Mouse (Mus musculus): ENCODE measurements around the gene Vtn. TPM values are rescaled to one million over a fixed set of nuclear protein-coding genes. Genes with fewer than 3 reads are reported as not detected.

Gene Vtn
- polyA plus RNA-seq, 1 experiment from 2014 or later: 135 TPM

DNA sequence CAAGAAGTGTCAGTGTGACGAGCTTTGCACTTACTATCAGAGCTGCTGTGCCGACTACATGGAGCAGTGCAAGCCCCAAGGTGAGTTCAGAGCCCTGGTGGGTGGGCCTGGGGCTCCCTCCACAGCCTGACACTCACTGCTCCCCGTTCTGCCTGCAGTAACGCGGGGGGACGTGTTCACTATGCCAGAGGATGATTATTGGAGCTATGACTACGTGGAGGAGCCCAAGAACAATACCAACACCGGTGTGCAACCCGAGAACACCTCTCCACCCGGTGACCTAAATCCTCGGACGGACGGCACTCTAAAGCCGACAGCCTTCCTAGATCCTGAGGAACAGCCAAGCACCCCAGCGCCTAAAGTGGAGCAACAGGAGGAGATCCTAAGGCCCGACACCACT lies 652 bp downstream of the Vtn start:
- no peaks in the 10 kb centered on the region for H3K9me3 ChIP-seq
- H3K36me3 ChIP-seq: no peaks in the 10 kb centered on the region
- no peak overlapping the region for H3K9ac ChIP-seq (replicated peaks)
- peaks cover 43% of the 10 kb centered on the region for H3K27me3 ChIP-seq
- peak overlapping the region; percentile 10; the same call in 1 of the 2 replicates for H3K4me2 ChIP-seq (replicated peaks)
- 41% methylated on average over 16 of the region's 16 CpGs for WGBS
- no peak overlapping the region for H3K27ac ChIP-seq (replicated peaks)
- H3K4me3 ChIP-seq: no peak overlapping the region
- no peak for ATAC-seq (ENCODE audit: low FRiP score, low read depth)
- H3K4me1 ChIP-seq: peaks cover 27% of the 10 kb centered on the region

- H3K9me3 ChIP-seq: no peaks in the 10 kb centered on the region
- ATAC-seq (ENCODE audit: low FRiP score, low read depth): no peak
Observed at GRCm38 (mm10) chr11:78500623-78501202, 1.8 kb downstream of the Vtn start.

DNA sequence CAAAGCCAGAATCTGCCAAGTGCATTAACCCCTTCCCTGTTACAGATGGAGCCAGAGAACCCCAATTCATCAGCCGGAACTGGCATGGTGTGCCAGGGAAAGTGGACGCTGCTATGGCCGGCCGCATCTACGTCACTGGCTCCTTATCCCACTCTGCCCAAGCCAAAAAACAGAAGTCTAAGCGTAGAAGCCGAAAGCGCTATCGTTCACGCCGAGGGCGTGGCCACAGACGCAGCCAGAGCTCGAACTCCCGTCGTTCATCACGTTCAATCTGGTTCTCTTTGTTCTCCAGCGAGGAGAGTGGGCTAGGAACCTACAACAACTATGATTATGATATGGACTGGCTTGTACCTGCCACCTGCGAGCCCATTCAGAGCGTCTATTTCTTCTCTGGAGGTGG lies 2.6 kb downstream of the Vtn start:
- Histone ChIP-seq H3K27me3 (peaks cover 29% of the 10 kb centered on the region; the same call in 1 of the 2 replicates), H3K9me3 (no peaks in the 10 kb centered on the region), H3K4me2 (replicated peaks) (no peak overlapping the region), H3K9ac (replicated peaks) (no peak overlapping the region), H3K36me3 (peaks cover 7% of the 10 kb centered on the region), H3K4me1 (peaks cover 17% of the 10 kb centered on the region), H3K27ac (replicated peaks) (no peak overlapping the region), H3K4me3 (no peak overlapping the region)
- ATAC-seq (ENCODE audit: low FRiP score, low read depth): no peak
- WGBS: 76% methylated on average over 20 of the region's 20 CpGs

More at GRCm38 (mm10) chr11:78500623-78501202, 1.8 kb downstream of the Vtn start:
- WGBS: 76% methylated on average over 9 of the region's 9 CpGs
- no peak overlapping the region for H3K9ac ChIP-seq (replicated peaks)
- H3K36me3 ChIP-seq: no peaks in the 10 kb centered on the region
- no peak overlapping the region for H3K4me3 ChIP-seq
- H3K4me2 ChIP-seq (replicated peaks): 0 out of 2 replicates have a peak overlapping the region, but pooled peaks have one; percentile 0
- peaks cover 34% of the 10 kb centered on the region; the same call in 1 of the 2 replicates for H3K27me3 ChIP-seq
- H3K27ac ChIP-seq (replicated peaks): no peak overlapping the region
- H3K4me1 ChIP-seq: peaks cover 25% of the 10 kb centered on the region

DNA sequence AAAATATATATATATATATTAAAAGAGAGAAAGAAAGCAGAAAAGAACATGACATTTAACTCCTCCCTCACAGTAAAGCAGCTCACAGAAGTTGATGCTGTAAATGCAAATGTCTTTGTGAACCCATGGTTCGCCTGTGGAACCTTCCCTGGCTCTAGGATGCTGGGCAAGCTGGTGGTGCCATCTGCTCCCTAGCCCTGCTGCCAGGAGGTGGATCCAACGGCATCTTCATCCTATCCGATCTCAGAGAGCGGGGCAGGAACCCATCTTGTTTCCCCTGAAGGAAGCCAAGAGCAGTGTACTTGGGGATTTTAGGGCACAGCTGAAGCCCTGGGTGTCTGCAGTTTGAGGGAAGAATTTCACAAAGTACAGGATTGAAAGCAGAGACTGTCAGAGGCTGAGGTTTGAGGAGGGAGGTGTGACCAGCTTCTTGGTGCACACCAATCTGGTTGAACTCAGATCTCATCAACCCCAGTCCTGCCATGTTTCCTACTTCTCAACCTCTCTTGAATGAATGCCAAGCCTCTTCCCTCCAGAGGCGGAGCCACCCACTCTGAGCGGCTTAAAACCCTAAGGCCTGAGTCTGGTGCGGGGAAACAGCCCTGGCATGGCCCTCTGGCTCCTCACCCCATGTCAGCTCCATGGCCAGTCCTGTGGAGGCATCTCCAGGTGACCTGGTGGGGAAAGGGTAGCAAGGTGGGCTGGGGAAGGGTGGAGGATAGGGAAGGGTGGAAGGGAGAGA lies 4.2 kb downstream of the Vtn start, which contains the start of gene Sebox:
Sebox (plus strand) TSS at position 539 of the 742 bp plus-strand sequence.
- Histone ChIP-seq H3K4me3 (no peak within 1 kb of the TSS), H3K4me1 (peaks cover 10% of the 10 kb centered on the region; the same call in 1 of the 2 replicates), H3K27ac (replicated peaks) (no peak within 1 kb of the TSS), H3K4me2 (replicated peaks) (no peak within 1 kb of the TSS), H3K9me3 (no peaks in the 10 kb centered on the region), H3K27me3 (peaks cover 29% of the 10 kb centered on the region; the same call in 1 of the 2 replicates), H3K9ac (replicated peaks) (no peak within 1 kb of the TSS), H3K36me3 (peaks cover 22% of the 10 kb centered on the region)
- 72% methylated on average over 7 of the region's 7 CpGs for WGBS
- ATAC-seq (ENCODE audit: low FRiP score, low read depth): no peak

DNA sequence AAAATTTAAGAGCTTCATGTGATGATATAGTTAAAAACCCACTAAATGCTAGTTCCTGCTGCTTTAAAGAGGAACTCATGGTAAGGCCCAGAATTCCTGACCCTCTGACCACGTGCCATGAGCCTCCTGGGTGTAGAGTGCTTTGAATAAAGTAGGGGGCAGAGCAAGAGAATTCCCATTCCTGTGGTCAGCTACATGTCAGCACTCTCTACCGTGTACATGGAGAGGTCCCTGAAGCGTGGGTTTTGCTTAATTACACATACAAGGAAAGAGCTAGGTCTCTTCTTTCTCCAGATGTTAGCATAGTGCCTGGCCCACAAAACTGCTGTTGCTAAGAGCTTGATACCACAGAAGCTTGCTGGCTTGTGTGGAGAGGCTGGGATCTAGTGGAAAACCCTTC lies 6.5 kb downstream of the Vtn start:
- H3K9me3 ChIP-seq: no peaks in the 10 kb centered on the region
- no peak overlapping the region for H3K4me2 ChIP-seq (replicated peaks)
- H3K27ac ChIP-seq (replicated peaks): no peak overlapping the region
- H3K4me3 ChIP-seq: no peak overlapping the region
- 77% methylated on average over 3 of the region's 3 CpGs for WGBS
- peaks cover 33% of the 10 kb centered on the region for H3K36me3 ChIP-seq
- no peaks in the 10 kb centered on the region for H3K4me1 ChIP-seq
- no peak overlapping the region for H3K9ac ChIP-seq (replicated peaks)
- no peak for ATAC-seq (ENCODE audit: low FRiP score, low read depth)
- peaks cover 10% of the 10 kb centered on the region; the same call in 1 of the 2 replicates for H3K27me3 ChIP-seq

- Histone ChIP-seq H3K4me2 (replicated peaks) (no peak overlapping the region), H3K4me3 (no peak overlapping the region), H3K9me3 (no peaks in the 10 kb centered on the region), H3K9ac (replicated peaks) (no peak overlapping the region), H3K36me3 (peaks cover 38% of the 10 kb centered on the region), H3K4me1 (peaks cover 18% of the 10 kb centered on the region), H3K27me3 (no peaks in the 10 kb centered on the region), H3K27ac (replicated peaks) (no peak overlapping the region)
- no peak for ATAC-seq (ENCODE audit: low FRiP score, low read depth)
- WGBS: 84% methylated on average over 5 of the region's 5 CpGs
Observed at GRCm38 (mm10) chr11:78509148-78509547, 10.3 kb downstream of the Vtn start.

DNA sequence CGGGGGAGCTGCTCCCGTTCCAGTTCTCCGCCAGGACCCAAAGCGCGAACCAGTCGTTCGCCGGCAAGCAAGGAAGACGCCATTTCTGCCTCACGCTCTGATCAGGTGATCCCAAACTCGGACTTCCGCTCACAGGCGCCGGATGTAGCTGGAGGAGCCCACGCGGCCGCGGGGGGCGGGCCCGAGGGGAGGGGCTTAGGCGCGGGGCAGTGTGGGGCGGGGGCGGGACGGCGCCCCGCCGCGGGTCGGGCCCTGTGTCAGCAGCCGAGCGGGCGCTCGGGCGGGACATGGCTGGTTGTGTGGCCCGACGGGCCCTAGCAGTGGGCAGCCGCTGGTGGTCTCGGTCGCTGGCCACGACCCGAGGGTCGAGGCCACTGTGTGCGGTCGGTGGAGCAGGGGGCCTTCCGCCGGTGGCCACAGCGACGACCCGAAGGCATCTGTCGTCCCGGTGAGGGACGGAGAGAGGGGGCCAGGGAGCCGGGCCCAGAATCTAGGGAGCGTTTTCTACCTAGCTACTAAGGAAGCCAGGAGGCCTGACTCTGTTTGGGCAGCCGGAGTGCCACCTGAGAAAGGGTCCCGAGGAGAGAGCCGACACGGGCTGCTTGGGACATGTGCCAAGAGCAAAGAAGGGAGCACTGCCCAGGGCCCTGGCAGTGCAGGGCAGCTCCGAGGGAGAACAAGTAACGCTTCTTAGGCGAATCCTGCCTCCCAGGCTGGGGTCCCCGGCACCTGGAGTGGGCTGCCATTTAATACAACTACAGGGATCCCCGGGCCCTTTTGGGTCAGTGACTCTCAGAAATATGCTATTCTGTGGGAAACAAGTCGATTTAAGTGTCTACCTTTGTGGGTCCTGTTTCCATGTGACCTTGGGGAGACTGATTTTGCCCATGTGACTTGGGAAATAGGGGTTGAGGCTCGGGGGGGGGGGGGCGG lies 13.4 kb downstream of the Vtn start, which contains the start of the genes Tmem199 and Poldip2:
Tmem199 (minus strand) TSS at position 148 of the 933 bp plus-strand sequence.
Poldip2 (plus strand) TSS at position 169 of the 933 bp plus-strand sequence.
- H3K36me3 ChIP-seq: peaks cover 48% of the 10 kb centered on the region
- ATAC-seq (ENCODE audit: low FRiP score, low read depth): peak; percentile 94
- no peaks in the 10 kb centered on the region for H3K27me3 ChIP-seq

GRCm38 (mm10) chr11:78513106-78513790 lies 14.4 kb downstream of the Vtn start:
- 78% methylated on average over 3 of the region's 3 CpGs for WGBS
- Histone ChIP-seq H3K4me3 (peak overlapping the region; percentile 83), H3K9me3 (no peaks in the 10 kb centered on the region), H3K4me2 (replicated peaks) (peak overlapping the region; percentile 77), H3K27ac (replicated peaks) (no peak overlapping the region), H3K36me3 (peaks cover 48% of the 10 kb centered on the region), H3K27me3 (no peaks in the 10 kb centered on the region), H3K4me1 (peaks cover 18% of the 10 kb centered on the region), H3K9ac (replicated peaks) (peak overlapping the region; percentile 86)
- no peak for ATAC-seq (ENCODE audit: low FRiP score, low read depth)

More for the DNA sequence above, 13.4 kb downstream of the Vtn start, which contains the start of the genes Tmem199 and Poldip2:
- Histone ChIP-seq H3K9me3 (no peaks in the 10 kb centered on the region), H3K9ac (replicated peaks) (peak within 1 kb of the TSS; percentile 86), H3K27ac (replicated peaks) (peak within 1 kb of the TSS; percentile 79), H3K4me2 (replicated peaks) (peak within 1 kb of the TSS; percentile 77), H3K4me3 (peak within 1 kb of the TSS; percentile 83), H3K4me1 (peaks cover 18% of the 10 kb centered on the region)
- WGBS: under 1% methylated on average over 67 of the region's 67 CpGs

GRCm38 (mm10) chr11:78515549-78516325 lies 16.8 kb downstream of the Vtn start:
- no peak overlapping the region for H3K4me3 ChIP-seq
- WGBS: 67% methylated on average over 2 of the region's 2 CpGs
- H3K4me1 ChIP-seq: peaks cover 18% of the 10 kb centered on the region
- H3K27ac ChIP-seq (replicated peaks): no peak overlapping the region
- ATAC-seq (ENCODE audit: low FRiP score, low read depth): no peak
- no peaks in the 10 kb centered on the region for H3K9me3 ChIP-seq
- H3K9ac ChIP-seq (replicated peaks): no peak overlapping the region
- no peaks in the 10 kb centered on the region for H3K27me3 ChIP-seq
- H3K36me3 ChIP-seq: peaks cover 61% of the 10 kb centered on the region
- no peak overlapping the region for H3K4me2 ChIP-seq (replicated peaks)

GRCm38 (mm10) chr11:78518931-78519330 lies 20.0 kb downstream of the Vtn start:
- no peak overlapping the region for H3K27ac ChIP-seq (replicated peaks)
- 91% methylated on average over 10 of the region's 10 CpGs for WGBS
- no peaks in the 10 kb centered on the region for H3K9me3 ChIP-seq
- H3K9ac ChIP-seq (replicated peaks): no peak overlapping the region
- H3K4me3 ChIP-seq: no peak overlapping the region
- H3K4me2 ChIP-seq (replicated peaks): no peak overlapping the region
- H3K36me3 ChIP-seq: peaks cover 90% of the 10 kb centered on the region
- no peaks in the 10 kb centered on the region for H3K27me3 ChIP-seq
- no peak for ATAC-seq (ENCODE audit: low FRiP score, low read depth)
- H3K4me1 ChIP-seq: peaks cover under 1% of the 10 kb centered on the region; the same call in 1 of the 2 replicates
